ENCODE assay signal across 8 mouse cellular contexts in genomic region chr10:70368685-70369084, GRCm38 (mm10).
DNase-seq lines count a peak whose midpoint lies in the region; ATAC-seq and TF ChIP-seq lines count a peak whose summit lies in the region.

No protein-coding gene starts in this region.

- WGBS in liver, embryonic 14.5 days (ENCODE audit: insufficient replicate concordance), result 23% methylated on average over 7 of the region's 7 CpGs

- peak; percentile 35 for TF ChIP-seq CTCF in liver, embryonic 14.5 days (IDR thresholded peaks at IDR 0.05; ENCODE audit: low read depth)

- peak; percentile 79 for ATAC-seq in frontal cortex, adult (ENCODE audit: low TSS enrichment)
- ATAC-seq in liver, embryonic 14.5 days (ENCODE audit: insufficient read depth), result no peak
- no peak for ATAC-seq in inflammation-experienced regulatory T-cells, adult 6 months

- H3K4me3 ChIP-seq in liver, embryonic 14.5 days (ENCODE audit: insufficient read depth in 1 of 2, low read depth in 2 of 2, low read length in 2 of 2), result no peak overlapping the region

- H3K36me3 ChIP-seq in liver, embryonic 14.5 days (replicated peaks; ENCODE audit: control insufficient read depth, insufficient read depth, low read depth), result no peaks in the 10 kb centered on the region

- DNase-seq in layer of hippocampus, adult 11-12 months (ENCODE audit: low spot score), result peak; percentile 65
- DNase-seq in layer of hippocampus, adult 9-10 months (ENCODE audit: low spot score), result no peak
- DNase-seq in cerebellum, adult 9-10 months, result peak; percentile 63
- DNase-seq in kidney, adult 8-10 months, result peak; percentile 34 to 51
- DNase-seq in liver, embryonic 14.5 days (ENCODE audit: low read depth in 3 of 3, low spot score in 3 of 3), result no peak
- DNase-seq in retina, embryonic 14.5 days (ENCODE audit: low spot score), result peak; percentile 69

- H3K4me1 ChIP-seq in liver, embryonic 14.5 days (replicated peaks; ENCODE audit: control insufficient read depth in 2 of 2, insufficient read depth in 2 of 2, low read length in 1 of 2), result no peaks in the 10 kb centered on the region

- no peak overlapping the region for H3K27ac ChIP-seq in liver, embryonic 14.5 days

- no peaks in the 10 kb centered on the region for H3K27me3 ChIP-seq in liver, embryonic 14.5 days (ENCODE audit: control insufficient read depth, insufficient read depth, low read length)

- H3K9me3 ChIP-seq in liver, embryonic 14.5 days (ENCODE audit: control insufficient read depth, low read length), result no peaks in the 10 kb centered on the region

- no peak overlapping the region for H3K9ac ChIP-seq in liver, embryonic 14.5 days (replicated peaks)

- TF ChIP-seq EP300 in liver, embryonic 14.5 days (IDR thresholded peaks at IDR 0.05; ENCODE audit: low read depth), result no peak

- H3K4me2 ChIP-seq in liver, embryonic 14.5 days (ENCODE audit: low read depth), result no peak overlapping the region

Comparison
In these comparisons a context has a peak if more than half of its experiments do, and no peak if none do; other contexts are left out.
1. DNase-seq: peak in layer of hippocampus, adult 11-12 months (single experiment), cerebellum, adult 9-10 months (single experiment), kidney, adult 8-10 months (2 of 2) and retina, embryonic 14.5 days (single experiment); none in layer of hippocampus, adult 9-10 months (single experiment) and liver, embryonic 14.5 days (0 of 3).